Mouse (Mus musculus) cerebral cortex, adult 2 months (tissue): ENCODE measurements around the gene Fnbp4.

ENCODE experiments used
- WGBS: fragments of 180-500 bp; shearing (Covaris S2); methylation state at CpG from one replicate; pipeline ENCODE4 v1.1.7; 2018; 5-methylcytosine and 5-hydroxymethylcytosine counted together

Gene Fnbp4

GRCm38 (mm10) chr2:90745053-90745678 lies at the start of gene Fnbp4:
Fnbp4 (plus strand) TSS chr2:90745370.
- WGBS = under 1% methylated on average over 44 of the region's 44 CpGs

GRCm38 (mm10) chr2:90700943-90701342 lies 44.2 kb upstream of the Fnbp4 start:
- WGBS = 88% methylated on average over 4 of the region's 4 CpGs

GRCm38 (mm10) chr2:90708548-90708947 lies 36.6 kb upstream of the Fnbp4 start:
- WGBS = 39% methylated on average over 1 of the region's 1 CpGs

GRCm38 (mm10) chr2:90715555-90716092 lies 29.5 kb upstream of the Fnbp4 start:
- WGBS = 96% methylated on average over 7 of the region's 7 CpGs

- 91% methylated on average over 4 of the region's 4 CpGs for WGBS
Observed at GRCm38 (mm10) chr2:90717366-90717765, 27.8 kb upstream of the Fnbp4 start.

GRCm38 (mm10) chr2:90717948-90718347 lies 27.2 kb upstream of the Fnbp4 start:
- 59% methylated on average over 5 of the region's 5 CpGs for WGBS

- WGBS = 96% methylated on average over 3 of the region's 3 CpGs
Observed at GRCm38 (mm10) chr2:90726818-90727217, 18.4 kb upstream of the Fnbp4 start.

GRCm38 (mm10) chr2:90735326-90735725 lies 9.8 kb upstream of the Fnbp4 start:
- 91% methylated on average over 11 of the region's 11 CpGs for WGBS

GRCm38 (mm10) chr2:90738801-90739200 lies 6.4 kb upstream of the Fnbp4 start:
- WGBS = 97% methylated on average over 3 of the region's 3 CpGs

GRCm38 (mm10) chr2:90739327-90739726 lies 5.8 kb upstream of the Fnbp4 start:
- whole genome bisulfite sequencing = 95% methylated on average over 3 of the region's 3 CpGs

GRCm38 (mm10) chr2:90739921-90740320 lies 5.2 kb upstream of the Fnbp4 start:
- 92% methylated on average over 5 of the region's 5 CpGs for WGBS

- WGBS = 62% methylated on average over 12 of the region's 12 CpGs
Observed at GRCm38 (mm10) chr2:90744285-90745052, 701 bp upstream of the Fnbp4 start.

- under 1% methylated on average over 54 of the region's 54 CpGs for WGBS
Observed at GRCm38 (mm10) chr2:90745740-90746537, 769 bp downstream of the Fnbp4 start.

- WGBS = 4% methylated on average over 4 of the region's 4 CpGs
Observed at GRCm38 (mm10) chr2:90746538-90746865, 1.3 kb downstream of the Fnbp4 start.

GRCm38 (mm10) chr2:90747131-90747530 lies 2.0 kb downstream of the Fnbp4 start:
- 89% methylated on average over 10 of the region's 10 CpGs for WGBS

- 57% methylated on average over 6 of the region's 6 CpGs for WGBS
Observed at GRCm38 (mm10) chr2:90749676-90750459, 4.7 kb downstream of the Fnbp4 start.

GRCm38 (mm10) chr2:90753565-90753964 lies 8.4 kb downstream of the Fnbp4 start:
- WGBS = 91% methylated on average over 2 of the region's 2 CpGs

GRCm38 (mm10) chr2:90754188-90754587 lies 9.0 kb downstream of the Fnbp4 start:
- 97% methylated on average over 3 of the region's 3 CpGs for WGBS

GRCm38 (mm10) chr2:90765123-90765522 lies 20.0 kb downstream of the Fnbp4 start:
- WGBS = 77% methylated on average over 3 of the region's 3 CpGs

- 46% methylated on average over 3 of the region's 3 CpGs for WGBS
Observed at GRCm38 (mm10) chr2:90781323-90781722, 36.2 kb downstream of the Fnbp4 start.

GRCm38 (mm10) chr2:90781938-90782337 lies 36.8 kb downstream of the Fnbp4 start:
- 77% methylated on average over 2 of the region's 2 CpGs for WGBS
